Mouse (Mus musculus) splenic B cell, adult 2 months (primary cell): Measurements from ENCODE around the gene Tmem259.

ENCODE experiments used
- DNase-seq: peaks from one replicate; pipeline ENCODE4 v3.0.0-alpha.2; 2011; ENCODE audit warnings: low read depth, low spot score
- H3K27me3 ChIP-seq: 2 replicates; pipeline ENCODE4 v1.6.1; 2012; ENCODE audit warnings: mild to moderate bottlenecking, low read length, moderate library complexity, mixed read lengths; ENCODE audit not compliant: control insufficient read depth, poor library complexity, insufficient read depth, severe bottlenecking
- H3K36me3 ChIP-seq: 2 replicates; pipeline ENCODE4 v1.6.1; 2012; ENCODE audit warnings: mild to moderate bottlenecking, low read length, moderate library complexity, mixed read lengths; ENCODE audit not compliant: control insufficient read depth, poor library complexity, insufficient read depth, severe bottlenecking

The Tmem259 gene

DNA sequence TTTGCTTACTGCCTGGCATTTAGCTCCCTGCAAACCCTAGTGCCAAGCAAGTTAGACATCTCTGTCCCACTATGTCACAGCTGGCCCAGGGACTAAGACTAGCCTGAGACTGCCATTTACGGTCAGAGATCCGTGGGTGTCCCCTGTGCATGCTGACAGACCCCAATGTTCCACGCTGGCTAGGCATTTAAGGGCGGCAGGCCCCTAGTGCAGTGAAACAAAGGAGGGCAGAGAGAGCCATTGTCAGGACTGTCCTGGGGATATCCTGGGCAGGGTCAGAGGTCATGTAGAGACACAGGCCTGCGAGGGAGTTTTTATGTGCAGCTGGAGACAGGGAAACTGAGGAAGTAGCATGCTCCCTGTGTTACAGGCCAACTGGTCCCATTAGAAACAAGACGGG lies 50.3 kb downstream of the Tmem259 start:
- H3K36me3 ChIP-seq: peaks cover 2% of the 10 kb centered on the region; the same call in 1 of the 2 replicates
- no peak for DNase-seq

DNA sequence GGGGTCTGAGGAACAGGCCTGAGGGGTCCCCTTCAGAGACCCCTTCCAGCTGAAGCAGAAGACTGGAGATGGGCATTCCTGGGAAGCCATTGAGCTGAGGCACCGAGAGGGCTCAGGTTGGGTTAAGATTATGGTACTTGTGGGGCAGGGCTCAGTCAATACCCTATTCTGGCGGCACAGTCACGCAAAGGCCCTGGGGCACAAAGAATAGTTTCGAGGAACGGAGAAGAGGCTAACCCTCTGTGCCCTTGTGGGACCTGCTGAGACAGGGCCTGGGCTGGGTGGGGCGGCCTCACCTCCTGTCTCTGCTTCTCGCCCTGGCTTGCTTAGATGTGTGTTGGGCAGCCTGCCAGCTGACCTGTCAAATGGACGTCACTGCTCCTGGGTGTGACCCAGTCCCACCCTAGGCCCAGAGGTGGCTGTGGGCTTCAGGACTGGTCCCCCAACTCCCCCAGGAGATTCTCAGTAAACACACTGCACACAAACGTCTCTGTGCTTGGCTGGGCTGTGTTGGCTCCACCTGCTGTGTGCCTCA lies 50.9 kb downstream of the Tmem259 start:
- Histone ChIP-seq H3K27me3 (no peaks in the 10 kb centered on the region), H3K36me3 (peaks cover 2% of the 10 kb centered on the region; the same call in 1 of the 2 replicates)
- DNase-seq: no peak

More for the DNA sequence above, 50.3 kb downstream of the Tmem259 start:
- no peaks in the 10 kb centered on the region for H3K27me3 ChIP-seq

DNA sequence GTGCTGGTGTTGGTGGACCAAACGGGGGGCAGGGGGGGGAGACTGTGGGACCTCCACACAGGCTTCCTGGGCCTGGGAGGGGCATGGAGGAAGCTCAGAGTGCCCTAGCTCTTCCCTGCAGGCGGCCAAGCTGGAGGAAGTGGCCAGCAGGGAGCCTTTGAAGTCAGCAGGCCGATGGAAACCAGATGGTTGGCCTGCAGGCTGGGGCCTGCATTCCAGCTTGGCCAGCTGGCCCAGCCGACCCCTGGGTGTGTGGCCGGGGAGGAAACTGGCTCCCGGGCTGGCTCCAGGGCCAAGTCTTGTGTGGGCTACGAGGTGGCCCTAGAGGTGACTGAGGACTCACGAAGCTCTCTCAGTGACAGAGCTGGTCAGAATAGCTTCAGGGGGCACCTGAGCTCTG lies 51.4 kb downstream of the Tmem259 start:
- no peak for DNase-seq

DNA sequence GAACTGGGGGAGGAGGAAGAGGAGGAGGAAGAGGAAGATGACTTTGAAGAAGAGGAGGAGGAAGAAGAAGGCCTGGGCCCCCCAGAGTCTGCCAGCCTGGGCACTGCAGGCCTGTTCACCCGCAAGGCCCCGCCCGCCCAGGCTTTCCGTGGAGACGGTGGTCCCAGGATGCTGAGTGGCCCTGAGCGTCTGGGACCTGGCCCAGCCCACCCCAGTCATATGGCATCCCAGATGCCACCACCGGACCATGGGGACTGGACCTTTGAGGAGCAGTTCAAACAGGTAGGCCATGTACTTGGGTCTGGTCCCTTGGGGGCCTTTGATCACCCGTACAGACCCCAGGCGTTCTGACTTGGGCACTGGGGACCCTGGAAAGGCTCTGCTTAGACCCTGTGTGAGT lies 52.3 kb downstream of the Tmem259 start:
- H3K27me3 ChIP-seq: no peaks in the 10 kb centered on the region
- no peak for DNase-seq
- H3K36me3 ChIP-seq: peaks cover 2% of the 10 kb centered on the region; the same call in 1 of the 2 replicates

More for the DNA sequence above, 51.4 kb downstream of the Tmem259 start:
- Histone ChIP-seq H3K27me3 (no peaks in the 10 kb centered on the region), H3K36me3 (peaks cover 2% of the 10 kb centered on the region; the same call in 1 of the 2 replicates)

DNA sequence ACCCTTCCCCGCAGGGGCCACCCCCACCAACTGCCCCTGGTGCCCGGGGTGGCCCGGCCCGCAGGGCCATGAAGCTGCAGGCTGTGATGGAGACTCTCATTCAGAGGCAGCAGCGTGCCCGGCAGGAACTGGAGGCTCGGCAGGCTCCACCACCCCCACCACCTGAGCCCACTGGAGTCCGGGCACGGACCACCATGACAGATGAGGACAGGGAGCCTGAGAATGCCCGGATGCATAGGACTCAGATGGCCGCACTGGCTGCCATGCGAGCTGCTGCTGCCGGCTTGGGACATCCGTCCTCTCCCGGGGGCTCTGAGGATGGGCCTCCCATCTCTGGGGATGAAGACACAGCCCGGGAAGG lies 53.3 kb downstream of the Tmem259 start:
- peaks cover 2% of the 10 kb centered on the region; the same call in 1 of the 2 replicates for H3K36me3 ChIP-seq
- no peaks in the 10 kb centered on the region for H3K27me3 ChIP-seq
- no peak for DNase-seq

DNA sequence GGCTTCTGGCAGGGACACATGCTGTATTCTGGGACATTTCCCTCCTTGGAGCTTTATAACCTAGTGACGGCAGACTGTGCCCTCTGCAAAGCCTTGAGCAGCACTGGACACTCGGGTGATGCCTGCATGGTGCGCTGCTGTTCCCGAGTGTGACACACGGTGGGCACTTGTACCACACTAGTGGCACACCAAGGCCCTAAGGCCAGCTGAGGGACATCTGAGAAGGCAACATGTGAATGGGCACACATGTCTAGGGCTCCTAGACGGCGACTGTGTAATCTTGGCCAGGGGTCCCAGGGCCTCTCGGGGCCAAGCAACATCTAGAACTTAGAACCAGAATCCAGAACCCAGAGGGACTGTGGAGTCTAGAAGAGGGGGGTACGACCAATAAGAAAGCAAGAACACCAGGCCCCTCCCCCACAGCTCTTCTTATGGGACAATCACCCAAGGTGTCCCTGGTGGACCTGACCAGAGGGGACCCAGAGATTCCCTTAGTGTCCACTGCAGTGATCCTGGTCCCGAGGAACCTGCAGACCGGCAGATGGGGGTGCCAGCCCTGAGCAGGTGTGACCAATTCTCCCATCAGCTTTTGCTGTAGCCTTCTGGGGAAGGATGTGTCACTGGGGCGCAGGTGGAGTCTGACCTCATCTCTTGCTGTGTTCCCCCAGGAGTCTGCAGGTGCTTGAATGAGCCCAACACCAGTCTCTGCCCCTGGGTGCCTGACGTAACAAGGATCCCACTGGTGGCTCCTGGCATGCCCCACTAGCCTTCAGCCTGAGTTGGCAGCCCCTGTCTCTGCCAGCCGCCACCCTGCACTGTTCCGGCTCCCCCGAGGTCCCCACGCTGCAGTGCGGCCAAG lies 53.9 kb downstream of the Tmem259 start:
- no peaks in the 10 kb centered on the region for H3K27me3 ChIP-seq
- peaks cover 2% of the 10 kb centered on the region; the same call in 1 of the 2 replicates for H3K36me3 ChIP-seq
- no peak for DNase-seq

DNA sequence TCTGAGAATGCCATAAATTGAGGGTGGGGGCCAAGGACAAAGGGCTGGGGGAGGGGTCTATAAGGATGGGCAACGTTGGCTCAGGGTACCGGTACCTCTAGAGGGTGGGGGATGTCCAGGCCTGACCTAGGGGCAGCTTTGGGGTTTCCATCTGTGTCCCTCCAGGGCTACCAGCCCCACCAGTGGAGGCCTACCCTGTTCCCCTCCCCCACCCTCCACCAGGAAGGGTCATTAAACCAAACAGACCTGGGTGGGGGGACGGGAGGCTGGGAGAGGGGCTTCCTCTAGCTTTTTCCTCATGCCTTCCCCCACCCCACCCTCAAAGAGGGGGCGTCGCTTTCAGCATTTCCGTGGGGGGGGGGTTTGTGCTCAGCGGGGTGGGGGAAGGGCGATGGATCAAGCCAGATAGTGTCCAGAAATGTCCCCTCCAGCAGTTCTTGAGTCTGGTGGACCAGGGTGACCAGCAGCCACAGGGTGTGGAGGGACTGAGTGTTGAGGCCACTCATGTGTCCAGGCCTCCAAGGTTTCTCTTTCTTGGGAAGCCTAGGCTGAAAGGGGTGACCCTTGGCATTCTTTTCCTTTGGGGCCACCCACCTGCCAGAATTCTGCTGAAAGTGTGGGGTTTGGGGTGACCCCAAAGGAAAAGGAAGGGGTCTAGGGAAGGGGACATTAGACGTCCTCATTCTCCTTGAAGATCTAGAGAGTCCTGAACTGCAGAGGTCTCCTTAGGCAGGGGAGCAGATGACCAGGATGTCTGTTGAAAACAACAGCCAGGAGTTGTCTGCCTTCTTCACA lies 55.0 kb downstream of the Tmem259 start:
- DNase-seq: no peak
- H3K36me3 ChIP-seq: peaks cover 2% of the 10 kb centered on the region; the same call in 1 of the 2 replicates

DNA sequence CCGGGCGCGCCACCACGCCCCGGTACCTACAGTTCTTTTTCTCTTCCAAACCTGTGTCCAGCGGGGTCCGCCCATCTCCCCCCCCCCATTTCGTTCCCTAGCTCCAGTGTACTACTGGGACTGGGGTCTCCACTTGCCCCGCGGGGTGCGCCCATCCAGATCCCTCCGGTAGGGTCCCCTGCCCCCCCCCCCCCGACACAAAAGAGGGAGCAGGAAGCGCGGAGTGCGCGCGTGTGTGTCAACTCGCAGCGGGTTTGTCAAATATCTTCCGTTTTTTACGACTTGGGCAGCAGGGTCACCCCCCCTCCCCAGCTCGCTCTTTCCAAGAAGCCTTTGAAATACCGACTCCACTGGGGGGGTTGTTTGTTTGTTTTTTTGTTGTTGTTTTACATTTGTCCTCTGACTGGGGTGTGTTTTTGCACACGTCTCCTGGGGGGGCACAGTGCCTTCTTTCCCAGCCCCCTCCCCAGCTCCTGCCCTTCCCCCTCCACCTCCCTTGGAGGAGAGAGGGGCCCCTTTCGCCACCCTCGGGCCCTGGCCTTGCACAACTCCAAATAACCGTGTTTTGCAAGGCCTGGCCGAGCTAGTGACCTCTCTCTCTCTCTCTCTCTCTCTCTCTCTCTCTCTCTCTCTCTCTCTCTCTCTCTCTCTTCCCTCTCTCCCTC lies 56.0 kb downstream of the Tmem259 start:
- H3K27me3 ChIP-seq: no peaks in the 10 kb centered on the region
- DNase-seq: peak; percentile 63
- H3K36me3 ChIP-seq: peaks cover 2% of the 10 kb centered on the region; the same call in 1 of the 2 replicates

More for the DNA sequence above, 55.0 kb downstream of the Tmem259 start:
- no peaks in the 10 kb centered on the region for H3K27me3 ChIP-seq

DNA sequence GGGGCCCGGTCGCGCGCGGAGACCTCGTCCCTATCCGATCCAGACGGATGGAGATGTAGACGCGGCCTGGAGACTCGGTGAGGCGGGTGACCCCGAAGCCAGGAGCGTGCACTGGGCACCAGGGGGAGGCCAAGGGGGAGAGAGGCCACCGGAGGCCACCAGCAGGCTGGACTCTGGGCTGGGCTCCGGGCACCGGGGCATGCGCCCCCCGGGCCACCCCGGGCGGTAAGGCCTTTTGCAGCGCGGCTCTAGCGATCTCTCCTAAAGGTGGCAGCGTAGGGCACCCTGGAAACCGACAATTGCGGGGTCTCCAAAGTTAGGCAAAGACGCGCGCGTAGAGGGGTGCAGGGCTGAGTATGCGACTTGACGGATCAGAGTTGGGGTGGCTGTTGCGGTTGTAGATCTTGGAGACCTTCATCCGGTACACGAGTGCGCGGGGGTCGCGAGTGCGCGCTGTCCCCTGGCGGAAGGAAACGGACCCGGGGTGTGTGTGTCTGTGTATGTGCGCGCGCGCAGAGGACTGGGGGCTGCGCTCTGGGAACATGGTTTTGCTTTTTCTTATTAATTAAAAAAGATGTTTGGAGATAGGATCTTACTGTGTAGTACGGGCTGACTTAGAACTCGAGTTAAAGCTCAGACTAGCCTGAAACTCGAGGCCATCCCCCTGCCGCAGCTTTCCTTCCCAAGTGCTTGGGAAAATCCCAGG lies 56.7 kb downstream of the Tmem259 start:
- DNase-seq: peak; percentile 57
- no peaks in the 10 kb centered on the region for H3K27me3 ChIP-seq

DNA sequence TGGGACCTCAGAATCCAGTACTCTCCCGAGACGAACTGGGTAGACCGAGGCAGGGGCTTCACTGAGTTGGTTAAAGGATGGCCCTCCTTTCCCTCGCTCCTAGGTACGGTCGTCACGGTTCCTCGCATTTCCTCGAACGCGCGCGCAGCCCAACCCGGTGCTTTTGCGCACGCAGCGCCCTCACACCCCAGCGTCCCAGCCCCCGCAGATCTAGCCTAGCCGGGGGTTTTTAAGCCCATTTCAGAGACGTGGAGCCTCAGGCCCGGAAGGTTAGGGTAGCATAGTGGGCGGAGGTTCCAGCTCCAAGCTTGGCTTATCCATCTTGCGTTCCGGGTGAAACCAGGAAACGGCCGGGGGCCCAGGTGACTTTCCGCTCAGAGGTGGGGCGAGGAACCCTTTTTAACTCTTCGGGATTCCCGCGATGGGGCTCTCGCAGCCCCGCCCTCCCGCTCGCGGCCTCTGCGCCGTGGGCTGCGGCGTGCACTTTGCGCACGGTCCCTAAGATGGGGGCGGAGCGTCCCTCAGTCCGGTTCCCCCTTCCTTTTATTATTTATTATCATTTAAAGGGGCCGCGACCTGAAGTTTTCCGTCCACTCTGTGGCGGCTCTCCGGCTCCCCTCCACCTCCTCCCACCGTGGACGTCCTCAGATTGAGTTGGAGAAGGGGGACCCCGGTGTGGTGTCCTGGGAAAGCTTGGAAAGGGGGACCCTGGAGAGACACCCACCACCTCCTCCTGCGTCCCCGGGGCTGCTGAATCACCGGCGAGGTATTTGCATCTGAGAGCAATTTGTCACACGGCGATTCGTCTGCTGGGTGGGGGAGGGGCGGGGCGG lies 57.4 kb downstream of the Tmem259 start, which contains the start of gene Arid3a:
TSS of gene Arid3a (plus strand) at position 553 of the 833 bp plus-strand sequence.
- Histone ChIP-seq H3K36me3 (peaks cover 2% of the 10 kb centered on the region; the same call in 1 of the 2 replicates), H3K27me3 (no peaks in the 10 kb centered on the region)
- DNase-seq: peak; percentile 93

More for the DNA sequence above, 56.7 kb downstream of the Tmem259 start:
- peaks cover 2% of the 10 kb centered on the region; the same call in 1 of the 2 replicates for H3K36me3 ChIP-seq

DNA sequence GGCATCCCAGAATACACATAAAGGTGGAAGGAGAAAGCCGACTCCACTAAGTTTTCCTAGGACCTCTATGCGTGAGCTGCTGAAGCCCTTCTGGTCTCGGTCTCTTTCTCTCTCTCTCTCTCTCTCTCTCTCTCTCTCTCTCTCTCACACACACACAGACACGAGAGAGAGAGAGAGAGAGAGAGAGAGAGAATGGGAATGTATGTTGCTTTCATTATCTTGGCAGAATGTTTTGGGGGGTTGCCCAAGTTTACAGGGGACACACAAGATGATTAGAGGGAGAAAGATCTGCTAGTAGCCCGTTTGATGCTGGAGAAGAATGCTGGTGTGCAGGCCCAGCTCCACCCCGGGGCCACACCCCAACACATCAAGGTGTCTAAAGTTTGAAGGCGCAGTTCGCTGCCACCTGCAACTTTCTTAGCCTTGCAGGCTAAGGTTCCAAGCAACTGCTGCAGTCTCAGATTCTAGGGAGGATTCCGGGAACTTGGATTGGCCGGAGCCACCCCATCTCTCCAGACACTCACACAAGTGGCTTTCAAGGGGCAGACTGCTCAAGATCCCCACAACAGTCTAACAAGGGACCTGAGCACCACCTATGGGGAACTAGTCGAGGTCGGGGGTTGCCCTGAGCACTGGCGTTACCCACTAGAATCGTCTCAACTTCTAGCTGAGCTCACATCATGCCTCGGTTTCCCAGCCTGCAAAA lies 58.2 kb downstream of the Tmem259 start:
- Histone ChIP-seq H3K36me3 (no peaks in the 10 kb centered on the region), H3K27me3 (no peaks in the 10 kb centered on the region)
- DNase-seq: peak; percentile 62

DNA sequence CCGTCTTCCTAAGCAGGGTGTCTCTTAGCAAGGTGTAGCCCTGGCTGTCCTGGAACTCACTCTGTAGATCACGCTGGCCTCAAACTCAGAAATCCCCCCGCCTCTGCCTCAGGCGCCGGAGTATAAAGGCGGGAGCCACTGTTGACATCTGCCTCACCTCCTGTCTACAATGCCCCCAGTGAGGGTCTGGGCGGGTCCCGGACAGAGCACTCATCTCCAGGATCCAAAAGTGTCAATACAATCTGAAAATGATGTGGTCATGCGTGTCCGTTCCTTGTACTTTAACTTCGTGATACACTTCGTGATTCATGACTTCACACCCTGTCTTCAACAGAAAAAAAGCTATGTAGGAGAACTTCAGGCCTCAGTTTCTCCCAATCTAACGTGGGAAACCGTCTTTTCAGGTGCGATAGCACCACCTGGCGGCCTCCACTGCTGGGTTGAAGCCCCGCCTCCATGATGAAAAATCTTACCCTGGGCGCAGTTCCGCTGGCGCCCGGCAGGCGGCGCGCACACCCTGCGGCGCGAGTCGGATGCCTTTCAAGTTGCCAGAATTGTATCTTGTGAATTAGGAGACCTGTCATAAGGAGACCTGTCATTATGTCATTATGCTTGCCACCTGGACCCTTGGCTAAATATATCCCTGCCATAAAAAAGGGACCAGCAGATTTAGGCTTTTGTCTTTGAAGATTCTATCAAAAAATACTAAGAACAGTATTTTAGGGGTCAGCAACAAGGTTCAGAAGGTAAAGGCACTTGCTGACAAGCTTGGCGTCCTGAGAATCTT lies 58.9 kb downstream of the Tmem259 start:
- Histone ChIP-seq H3K27me3 (no peaks in the 10 kb centered on the region), H3K36me3 (no peaks in the 10 kb centered on the region)
- DNase-seq: peak; percentile 94
